Comparison of ENCODE assay signal across 26 mouse cellular contexts in genomic region chr2:9525910-9526309, GRCm38 (mm10).
DNase-seq lines count a peak whose midpoint lies in the region; ATAC-seq and TF ChIP-seq lines count a peak whose summit lies in the region.
"Had no signal": no experiment of that assay in that cellular context is flagged by ENCODE, and none has a peak within 500 bp of the region (broad histone marks: within the 10 kb centered on the region; RNA-seq: fewer than 3 reads in every experiment).

No protein-coding gene starts in this region.

- peak; percentile 39 for DNase-seq in forebrain, postnatal 0 days
- peak; percentile 2 to 9 for DNase-seq in left cerebral cortex, postnatal 14 days (ENCODE audit: low spot score in 2 of 2)
- DNase-seq in left cerebral cortex, adult 18-20 months (ENCODE audit: low spot score in 2 of 2), result no peak
- peak; percentile 24 for DNase-seq in Muller cell, postnatal 12 days (ENCODE audit: inconsistent ontology term)
- DNase-seq in telencephalon, adult 2 months (ENCODE audit: low read depth, low spot score), result peak; percentile 16
- DNase-seq in kidney, postnatal 25 days, result no peak
- DNase-seq: adrenal gland, adult 2 months; adrenal gland, postnatal 14 days; B cell, adult 2 months; cerebellum, adult 11-12 months; cerebellum, adult 8-10 months; gastrocnemius, postnatal 25 days; heart, adult 2 months; heart, postnatal 14 days had no signal

- no peaks in the 10 kb centered on the region for H3K9me3 ChIP-seq in forebrain, postnatal 0 days (ENCODE audit: low read length)
- H3K9me3 ChIP-seq in forebrain, embryonic 12.5 days, result no peaks in the 10 kb centered on the region
- H3K9me3 ChIP-seq: embryonic facial prominence, embryonic 12.5 days; embryonic facial prominence, embryonic 15.5 days; forebrain, embryonic 15.5 days; G1E; heart, embryonic 10.5 days; heart, embryonic 13.5 days; hindbrain, embryonic 12.5 days; hindbrain, embryonic 15.5 days had no signal

- no peaks in the 10 kb centered on the region for H3K27me3 ChIP-seq in forebrain, postnatal 0 days (ENCODE audit: insufficient read depth, low read length)
- H3K27me3 ChIP-seq in forebrain, embryonic 12.5 days, result no peaks in the 10 kb centered on the region
- H3K27me3 ChIP-seq: CH12.LX; embryonic facial prominence, embryonic 12.5 days; embryonic facial prominence, embryonic 15.5 days; forebrain, embryonic 15.5 days; heart, embryonic 13.5 days; hindbrain, embryonic 12.5 days; hindbrain, embryonic 15.5 days had no signal

- ATAC-seq in forebrain, postnatal 0 days, result no peak
- no peak for ATAC-seq in forebrain, embryonic 12.5 days (ENCODE audit: low FRiP score)
- ATAC-seq: forebrain, embryonic 15.5 days; inflammation-experienced regulatory T-cells, adult 6 months; intestine, embryonic 16.5 days had no signal

- intact Hi-C loops in left cerebral cortex, postnatal 14 days (cut with DNase I), result no loop called here

- H3K4me1 ChIP-seq in forebrain, postnatal 0 days (ENCODE audit: insufficient read depth), result no peaks in the 10 kb centered on the region
- H3K4me1 ChIP-seq in forebrain, embryonic 12.5 days, result no peaks in the 10 kb centered on the region
- H3K4me1 ChIP-seq: embryonic facial prominence, embryonic 12.5 days; embryonic facial prominence, embryonic 15.5 days; forebrain, embryonic 15.5 days; heart, embryonic 10.5 days; heart, embryonic 13.5 days; hindbrain, embryonic 12.5 days; hindbrain, embryonic 15.5 days had no signal

- H3K4me2 ChIP-seq in forebrain, postnatal 0 days (ENCODE audit: low read depth), result no peak overlapping the region
- no peak overlapping the region for H3K4me2 ChIP-seq in forebrain, embryonic 12.5 days
- H3K4me2 ChIP-seq: embryonic facial prominence, embryonic 12.5 days; embryonic facial prominence, embryonic 15.5 days; forebrain, embryonic 15.5 days; heart, embryonic 13.5 days; hindbrain, embryonic 12.5 days; hindbrain, embryonic 15.5 days had no signal

- H3K27ac ChIP-seq in forebrain, postnatal 0 days (ENCODE audit: low read depth, low read length), result no peak overlapping the region
- H3K27ac ChIP-seq in forebrain, embryonic 12.5 days, result no peak overlapping the region
- H3K27ac ChIP-seq: embryonic facial prominence, embryonic 12.5 days; embryonic facial prominence, embryonic 15.5 days; forebrain, embryonic 15.5 days; heart, adult 2 months; heart, embryonic 10.5 days; heart, embryonic 13.5 days; hindbrain, embryonic 12.5 days; hindbrain, embryonic 15.5 days had no signal

- no peak overlapping the region for H3K9ac ChIP-seq in forebrain, postnatal 0 days
- H3K9ac ChIP-seq in forebrain, embryonic 12.5 days, result no peak overlapping the region
- H3K9ac ChIP-seq: embryonic facial prominence, embryonic 12.5 days; embryonic facial prominence, embryonic 15.5 days; forebrain, embryonic 15.5 days; heart, embryonic 13.5 days; hindbrain, embryonic 12.5 days; hindbrain, embryonic 15.5 days had no signal

- no peak overlapping the region for H3K4me3 ChIP-seq in forebrain, postnatal 0 days (ENCODE audit: low read depth, low read length)
- H3K4me3 ChIP-seq in forebrain, embryonic 12.5 days (replicated peaks), result no peak overlapping the region
- H3K4me3 ChIP-seq: embryonic facial prominence, embryonic 12.5 days; embryonic facial prominence, embryonic 15.5 days; forebrain, embryonic 15.5 days; heart, adult 2 months; heart, embryonic 10.5 days; heart, embryonic 13.5 days; hindbrain, embryonic 12.5 days; hindbrain, embryonic 15.5 days had no signal

- no peaks in the 10 kb centered on the region for H3K36me3 ChIP-seq in forebrain, postnatal 0 days (ENCODE audit: insufficient read depth)
- H3K36me3 ChIP-seq in forebrain, embryonic 12.5 days (replicated peaks), result no peaks in the 10 kb centered on the region
- H3K36me3 ChIP-seq: embryonic facial prominence, embryonic 12.5 days; embryonic facial prominence, embryonic 15.5 days; forebrain, embryonic 15.5 days; G1E; heart, embryonic 10.5 days; heart, embryonic 13.5 days; hindbrain, embryonic 12.5 days; hindbrain, embryonic 15.5 days had no signal

- 72% methylated on average over 3 of the region's 3 CpGs for WGBS in forebrain, postnatal 0 days
- 88% methylated on average over 3 of the region's 3 CpGs for WGBS in forebrain, embryonic 12.5 days

- no peak for TF ChIP-seq CTCF in forebrain, postnatal 0 days (IDR thresholded peaks at IDR 0.05; ENCODE audit: low read depth)

Comparison
In these comparisons a context has a peak if more than half of its experiments do, and no peak if none do; other contexts are left out.
1. DNase-seq: peak in forebrain, postnatal 0 days (single experiment), left cerebral cortex, postnatal 14 days (2 of 2), Muller cell, postnatal 12 days (single experiment) and telencephalon, adult 2 months (single experiment); none in left cerebral cortex, adult 18-20 months (0 of 2) and kidney, postnatal 25 days (0 of 2).